8 mouse cellular contexts compared by ENCODE assay signal in genomic region chr2:181288691-181289090, GRCm38 (mm10). TPM values are rescaled to one million over a fixed set of nuclear protein-coding genes. Genes with fewer than 3 reads are reported as not detected.
DNase-seq lines count a peak whose midpoint lies in the region; ATAC-seq and TF ChIP-seq lines count a peak whose summit lies in the region.

No protein-coding gene starts in this region.

- peak; percentile 61 for DNase-seq in cerebellum, adult 9-10 months
- no peak for DNase-seq in cerebellum, postnatal 4 days (ENCODE audit: low spot score in 2 of 2)
- DNase-seq in CH12.LX (ENCODE audit: extremely low read depth): no peak
- no peak for DNase-seq in hindbrain, embryonic 10.5 days (ENCODE audit: low spot score)
- DNase-seq in liver, embryonic 14.5 days (ENCODE audit: low read depth in 3 of 3, low spot score in 3 of 3): no peak
- DNase-seq in left cerebral cortex, postnatal 36 days (ENCODE audit: low spot score in 2 of 2): no peak
- DNase-seq in urinary bladder, adult 18-20 months (ENCODE audit: low spot score in 2 of 2): no peak
- DNase-seq in adrenal gland, postnatal 4 days (ENCODE audit: low spot score in 2 of 2): no peak

- H3K27me3 ChIP-seq in CH12.LX (replicated peaks): no peaks in the 10 kb centered on the region
- no peaks in the 10 kb centered on the region for H3K27me3 ChIP-seq in hindbrain, embryonic 10.5 days (ENCODE audit: insufficient read depth, poor library complexity, severe bottlenecking)
- H3K27me3 ChIP-seq in liver, embryonic 14.5 days (ENCODE audit: control insufficient read depth, insufficient read depth, low read length): no peaks in the 10 kb centered on the region

- no peak for TF ChIP-seq CTCF in CH12.LX (conservative IDR thresholded peaks at IDR 0.05 in 1 of 2, IDR thresholded peaks at IDR 0.05 in 1 of 2; ENCODE audit: low read depth in 2 of 2, low read length in 2 of 2)
- TF ChIP-seq CTCF in liver, embryonic 14.5 days (IDR thresholded peaks at IDR 0.05; ENCODE audit: low read depth): no peak

- TF ChIP-seq EP300 in CH12.LX (IDR thresholded peaks at IDR 0.05; ENCODE audit: low read length): no peak
- no peak for TF ChIP-seq EP300 in liver, embryonic 14.5 days (IDR thresholded peaks at IDR 0.05; ENCODE audit: low read depth)

- dilution Hi-C loops in CH12.LX (cut with MboI; ENCODE audit: extremely low pct_ligation_motif_present, extremely low pct_unique_long_range_greater_than_20kb, low sequenced_read_pairs): no loop called here

- no peak for ATAC-seq in liver, embryonic 14.5 days (ENCODE audit: insufficient read depth)

- WGBS in hindbrain, embryonic 10.5 days: 86% methylated on average over 3 of the region's 3 CpGs
- 65% methylated on average over 3 of the region's 3 CpGs for WGBS in liver, embryonic 14.5 days (ENCODE audit: insufficient replicate concordance)

- H3K4me3 ChIP-seq in CH12.LX (replicated peaks in 1 of 3; ENCODE audit: low read depth in 2 of 3, low read length in 2 of 3, poor library complexity in 1 of 3): peak overlapping the region in 2 of 3 experiments; percentile 46 to 53
- peak overlapping the region; percentile 76 for H3K4me3 ChIP-seq in hindbrain, embryonic 10.5 days
- H3K4me3 ChIP-seq in liver, embryonic 14.5 days (ENCODE audit: insufficient read depth in 1 of 2, low read depth in 2 of 2, low read length in 2 of 2): peak overlapping the region; percentile 61 to 69; a peak in 3 of 4 replicates

- peaks cover 33% of the 10 kb centered on the region for H3K79me2 ChIP-seq in CH12.LX (replicated peaks; ENCODE audit: control insufficient read depth, extremely low read depth, insufficient read depth, poor library complexity, severe bottlenecking)

- no peaks in the 10 kb centered on the region for H3K9me3 ChIP-seq in CH12.LX (replicated peaks; ENCODE audit: low read length)
- H3K9me3 ChIP-seq in hindbrain, embryonic 10.5 days: no peaks in the 10 kb centered on the region
- H3K9me3 ChIP-seq in liver, embryonic 14.5 days (ENCODE audit: control insufficient read depth, low read length): no peaks in the 10 kb centered on the region

- peaks cover 13 to 34% of the 10 kb centered on the region in 2 experiments for H3K4me1 ChIP-seq in CH12.LX (ENCODE audit: control insufficient read depth in 1 of 2, insufficient read depth in 2 of 2)
- peaks cover 19% of the 10 kb centered on the region for H3K4me1 ChIP-seq in hindbrain, embryonic 10.5 days (replicated peaks)
- H3K4me1 ChIP-seq in liver, embryonic 14.5 days (replicated peaks; ENCODE audit: control insufficient read depth in 2 of 2, insufficient read depth in 2 of 2, low read length in 1 of 2): peaks cover 11 to 20% of the 10 kb centered on the region in 2 experiments

- no peak for TF ChIP-seq POLR2A in CH12.LX (IDR thresholded peaks at IDR 0.05; ENCODE audit: low read depth, low read length)

- peaks cover 6 to 15% of the 10 kb centered on the region in 2 experiments for H3K36me3 ChIP-seq in CH12.LX (replicated peaks in 1 of 2; ENCODE audit: control insufficient read depth in 1 of 2, insufficient read depth in 1 of 2, low read length in 1 of 2)
- H3K36me3 ChIP-seq in hindbrain, embryonic 10.5 days: peaks cover 28% of the 10 kb centered on the region
- peaks cover 5% of the 10 kb centered on the region for H3K36me3 ChIP-seq in liver, embryonic 14.5 days (replicated peaks; ENCODE audit: control insufficient read depth, insufficient read depth, low read depth)

- TF ChIP-seq RAD21 in CH12.LX (IDR thresholded peaks at IDR 0.05; ENCODE audit: low read depth, low read length): no peak

- intact Hi-C loops in left cerebral cortex, postnatal 36 days (cut with DNase I): no loop called here

- H3K4me2 ChIP-seq in CH12.LX (ENCODE audit: insufficient read depth, low read depth, poor library complexity, severe bottlenecking): peak overlapping the region; percentile 80
- H3K4me2 ChIP-seq in liver, embryonic 14.5 days (ENCODE audit: low read depth): peak overlapping the region; percentile 91

- H3K9ac ChIP-seq in CH12.LX (ENCODE audit: insufficient read depth, low read depth): peak overlapping the region; percentile 74
- H3K9ac ChIP-seq in liver, embryonic 14.5 days (replicated peaks): peak overlapping the region; percentile 80

- in situ Hi-C loops in CH12.LX (cut with MboI; ENCODE audit: low pct_ligation_motif_present, low pct_unique_long_range_greater_than_20kb, low sequenced_read_pairs): no loop called here

- no peak overlapping the region for H3K27ac ChIP-seq in CH12.LX (ENCODE audit: insufficient read depth, low read depth)
- H3K27ac ChIP-seq in hindbrain, embryonic 10.5 days: peak overlapping the region; percentile 98; the same call in 1 of the 2 replicates
- peak overlapping the region; percentile 38; the same call in 1 of the 2 replicates for H3K27ac ChIP-seq in liver, embryonic 14.5 days

TF ChIP-seq in CH12.LX, 34 proteins besides CTCF, POLR2A, EP300 and RAD21:
- TF ChIP-seq ETS1 (conservative IDR thresholded peaks at IDR 0.05; ENCODE audit: low read depth, low read length) (no peak), ELF1 (IDR thresholded peaks at IDR 0.05; ENCODE audit: low read depth, low read length) (no peak), MXI1 (IDR thresholded peaks at IDR 0.05; ENCODE audit: low read depth, low read length) (no peak), KAT2A (IDR thresholded peaks at IDR 0.05; ENCODE audit: insufficient replicate concordance, low read length) (no peak), CHD1 (IDR thresholded peaks at IDR 0.05; ENCODE audit: low read depth, low read length) (no peak), POLR2AphosphoS2 (IDR thresholded peaks at IDR 0.05; ENCODE audit: low read depth, low read length) (no peak), ZC3H11A (IDR thresholded peaks at IDR 0.05; ENCODE audit: low read depth, low read length) (no peak)

RNA-seq across cellular contexts. Expression of gene Gmeb2, which starts 0.9 kb away (rescaled TPM):
- total RNA-seq in CH12.LX (2012; rRNA removed): 14.2 and 17.3 TPM in 2 replicates
- 11.1 and 11.6 TPM in 2 replicates for total RNA-seq in CH12.LX (2014; rRNA removed)
- polyA plus RNA-seq in CH12.LX (2012; ENCODE audit: insufficient read length, low read depth): 20.4 and 20.7 TPM in 2 replicates
- 19.0 and 20.0 TPM in 2 replicates for polyA plus RNA-seq in hindbrain, embryonic 10.5 days (2016; fragmentation: Nextera tagmentation; extraction: Ambion mirVana)
- 11.0 and 12.2 TPM in 2 replicates for polyA plus RNA-seq in liver, embryonic 14.5 days (2012; rRNA removed)
- 7.6 and 10.3 TPM in 2 replicates for polyA plus RNA-seq in liver, embryonic 14.5 days (2014; fragmentation: Nextera tagmentation; extraction: Ambion mirVana)
- 10 to 100 TPM; 20.1 to 23.4 TPM for total RNA-seq in left cerebral cortex, postnatal 36 days (2021)
- 10 to 100 TPM; 27.9 to 30.8 TPM for total RNA-seq in adrenal gland, postnatal 4 days (2021)

RNA-seq across cellular contexts. Expression of gene Stmn3, which starts 25.6 kb away (rescaled TPM):
- total RNA-seq in CH12.LX (2012; rRNA removed) (not detected in 2 replicates), CH12.LX (2014; rRNA removed) (not detected in 2 replicates)
- not detected in 2 replicates for polyA plus RNA-seq in CH12.LX (2012; ENCODE audit: insufficient read length, low read depth)
- 122 and 329 TPM in 2 replicates for polyA plus RNA-seq in hindbrain, embryonic 10.5 days (2016; fragmentation: Nextera tagmentation; extraction: Ambion mirVana)
- 0.06 and 1.0 TPM in 2 replicates for polyA plus RNA-seq in liver, embryonic 14.5 days (2012; rRNA removed)
- polyA plus RNA-seq in liver, embryonic 14.5 days (2014; fragmentation: Nextera tagmentation; extraction: Ambion mirVana): 0.09 TPM in 1 of 2 replicates, not detected in the other
- 100 to 1,000 TPM; 592 to 722 TPM for total RNA-seq in left cerebral cortex, postnatal 36 days (2021)
- total RNA-seq in adrenal gland, postnatal 4 days (2021): 10 to 100 TPM; 32.2 to 45.5 TPM

RNA-seq across cellular contexts. Expression of gene Rtel1, which starts 30.8 kb away (rescaled TPM):
- 65.4 and 83.8 TPM in 2 replicates for total RNA-seq in CH12.LX (2012; rRNA removed)
- total RNA-seq in CH12.LX (2014; rRNA removed): 67.6 and 74.9 TPM in 2 replicates
- 70.7 and 89.2 TPM in 2 replicates for polyA plus RNA-seq in CH12.LX (2012; ENCODE audit: insufficient read length, low read depth)
- polyA plus RNA-seq in hindbrain, embryonic 10.5 days (2016; fragmentation: Nextera tagmentation; extraction: Ambion mirVana): 57.7 and 68.1 TPM in 2 replicates
- polyA plus RNA-seq in liver, embryonic 14.5 days (2012; rRNA removed): 39.1 and 40.3 TPM in 2 replicates
- polyA plus RNA-seq in liver, embryonic 14.5 days (2014; fragmentation: Nextera tagmentation; extraction: Ambion mirVana): 26.2 and 29.3 TPM in 2 replicates
- 10 to 100 TPM; 28.2 to 41.8 TPM for total RNA-seq in left cerebral cortex, postnatal 36 days (2021)
- total RNA-seq in adrenal gland, postnatal 4 days (2021): 10 to 100 TPM; 65.6 to 69.4 TPM

RNA-seq across cellular contexts. Expression of gene Helz2, which starts 46.9 kb away (rescaled TPM):
- total RNA-seq in CH12.LX (2012; rRNA removed) (14.8 and 18.3 TPM in 2 replicates), CH12.LX (2014; rRNA removed) (4.8 and 5.6 TPM in 2 replicates)
- 16.0 and 18.0 TPM in 2 replicates for polyA plus RNA-seq in CH12.LX (2012; ENCODE audit: insufficient read length, low read depth)
- polyA plus RNA-seq in hindbrain, embryonic 10.5 days (2016; fragmentation: Nextera tagmentation; extraction: Ambion mirVana): 0.52 and 1.00 TPM in 2 replicates
- polyA plus RNA-seq in liver, embryonic 14.5 days (2012; rRNA removed): 4.2 and 4.6 TPM in 2 replicates
- polyA plus RNA-seq in liver, embryonic 14.5 days (2014; fragmentation: Nextera tagmentation; extraction: Ambion mirVana): 1.6 and 2.0 TPM in 2 replicates
- total RNA-seq in left cerebral cortex, postnatal 36 days (2021): 1 to 10 TPM; 1.7 to 3.6 TPM
- total RNA-seq in adrenal gland, postnatal 4 days (2021): 10 to 100 TPM; 16.7 to 17.1 TPM

Comparison
In these comparisons a context has a peak if more than half of its experiments do, and no peak if none do; other contexts are left out.
1. RNA of gene Stmn3, which starts 25.6 kb away (total RNA-seq): 592 to 722 TPM in left cerebral cortex, postnatal 36 days and 32.2 to 45.5 TPM in adrenal gland, postnatal 4 days; not detected in CH12.LX; every median in the first group is over 10 times any median in the second.
2. Peak in every context shown above with its lines, with median percentiles within 50 percentile points of each other: H3K4me3 ChIP-seq.